Mouse (Mus musculus) adrenal gland, adult 2 months (tissue): Measurements from ENCODE around the gene Crabp1. TPM values are rescaled to one million over a fixed set of nuclear protein-coding genes. Genes with fewer than 3 reads are reported as not detected.

Source experiments
- DNase-seq: peaks from one replicate; pipeline ENCODE4 v3.0.0; 2021
- polyA plus RNA-seq: library from polyadenylated mRNA; depleted of rRNA; stranded (reverse); fragments of >200 nt; gene quantifications from 2 replicates; pipeline ENCODE4 v1.2.3, GENCODE M21; 2012; rRNA removed
- total RNA-seq, 2 experiments: library from RNA; stranded (reverse); gene quantifications; 2 replicates each; pipeline ENCODE4 v1.2.3; 2021

The Crabp1 gene
- total and polyA plus RNA-seq, 3 experiments: 9.1 to 19.9 (median 13.6) TPM

GRCm38 (mm10) chr9:54770140-54770780, 5.7 kb downstream of the Crabp1 start:
- DNase-seq: no peak

GRCm38 (mm10) chr9:54776451-54776982, 12.0 kb downstream of the Crabp1 start:
- no peak for DNase-seq

GRCm38 (mm10) chr9:54779280-54779679, 14.7 kb downstream of the Crabp1 start:
- no peak for DNase-seq

- DNase-seq: no peak
These were observed 18.0 kb downstream of the Crabp1 start for GRCm38 (mm10) chr9:54782504-54782903.

- DNase-seq: no peak
These were observed 19.5 kb downstream of the Crabp1 start for GRCm38 (mm10) chr9:54784003-54784402.

- no peak for DNase-seq
These were observed 20.7 kb downstream of the Crabp1 start for GRCm38 (mm10) chr9:54785215-54785614.

- no peak for DNase-seq
These were observed 21.5 kb downstream of the Crabp1 start for GRCm38 (mm10) chr9:54786083-54786482.

GRCm38 (mm10) chr9:54787760-54788159, 23.2 kb downstream of the Crabp1 start:
- DNase-seq: no peak

- DNase-seq: no peak
These were observed 25.7 kb downstream of the Crabp1 start for GRCm38 (mm10) chr9:54790271-54790670.

- no peak for DNase-seq
These were observed 37.0 kb downstream of the Crabp1 start for GRCm38 (mm10) chr9:54801460-54801961.

- DNase-seq: no peak
These were observed 38.5 kb downstream of the Crabp1 start for GRCm38 (mm10) chr9:54802749-54803679.

GRCm38 (mm10) chr9:54804351-54804750, 39.8 kb downstream of the Crabp1 start:
- DNase-seq: no peak

GRCm38 (mm10) chr9:54807761-54808160, 43.2 kb downstream of the Crabp1 start:
- DNase-seq: peak; percentile 12

- no peak for DNase-seq
These were observed 45.4 kb downstream of the Crabp1 start for GRCm38 (mm10) chr9:54809953-54810352.

- DNase-seq: no peak
These were observed 52.1 kb downstream of the Crabp1 start for GRCm38 (mm10) chr9:54816508-54817201.

GRCm38 (mm10) chr9:54821442-54822100, 57.0 kb downstream of the Crabp1 start:
- peak; percentile 48 for DNase-seq

Other genes with a start within 250 kb of the Crabp1 start
- not detected for gene Sh2d7, start 225.8 kb upstream of the Crabp1 start, total RNA-seq
- gene Sh2d7, start 225.8 kb upstream of the Crabp1 start, polyA plus RNA-seq: not detected in 2 replicates
- gene Cib2, start 204.5 kb upstream of the Crabp1 start, total RNA-seq: 100 to 1,000 TPM in 1 of 2 experiments, 10 to 100 TPM in 1; 47.9 to 131 TPM
- 15.1 and 31.7 TPM in 2 replicates for gene Cib2, start 204.5 kb upstream of the Crabp1 start, polyA plus RNA-seq
- gene Idh3a, start 178.4 kb upstream of the Crabp1 start, total RNA-seq: 100 to 1,000 TPM; 245 to 445 TPM
- 44.3 and 48.7 TPM in 2 replicates for gene Idh3a, start 178.4 kb upstream of the Crabp1 start, polyA plus RNA-seq
- 100 to 1,000 TPM; 144 to 285 TPM for gene Acsbg1, start 102.9 kb upstream of the Crabp1 start, total RNA-seq
- 126 and 247 TPM in 2 replicates for gene Acsbg1, start 102.9 kb upstream of the Crabp1 start, polyA plus RNA-seq
- gene Dnaja4, start 65.9 kb upstream of the Crabp1 start, total RNA-seq: 10 to 100 TPM; 22.1 to 27.4 TPM
- 7.2 and 8.6 TPM in 2 replicates for gene Dnaja4, start 65.9 kb upstream of the Crabp1 start, polyA plus RNA-seq
- gene Wdr61, start 30.2 kb upstream of the Crabp1 start, total RNA-seq: 10 to 100 TPM; 57.4 to 62.8 TPM
- 10.4 and 10.5 TPM in 2 replicates for gene Wdr61, start 30.2 kb upstream of the Crabp1 start, polyA plus RNA-seq
- 10 to 100 TPM; 40.9 to 41.5 TPM for gene Ireb2, start 99.0 kb downstream of the Crabp1 start, total RNA-seq
- 1.0 and 1.5 TPM in 2 replicates for gene Ireb2, start 99.0 kb downstream of the Crabp1 start, polyA plus RNA-seq
- 1 to 10 TPM; 1.5 to 2.5 TPM for gene Hykk, start 152.5 kb downstream of the Crabp1 start, total RNA-seq
- 0.50 and 0.61 TPM in 2 replicates for gene Hykk, start 152.5 kb downstream of the Crabp1 start, polyA plus RNA-seq
- gene Psma4, start 186.0 kb downstream of the Crabp1 start, total RNA-seq: 100 to 1,000 TPM; 167 to 183 TPM
- gene Psma4, start 186.0 kb downstream of the Crabp1 start, polyA plus RNA-seq: 12.8 and 15.1 TPM in 2 replicates
- not detected for gene AY074887, start 186.2 kb downstream of the Crabp1 start, total RNA-seq
- gene AY074887, start 186.2 kb downstream of the Crabp1 start, polyA plus RNA-seq: not detected in 2 replicates
- 1 to 10 TPM in 1 of 2 experiments, under 1 TPM in 1; 0.63 to 1.2 TPM for gene Chrna5, start 216.1 kb downstream of the Crabp1 start, total RNA-seq
- gene Chrna5, start 216.1 kb downstream of the Crabp1 start, polyA plus RNA-seq: 0.09 and 0.12 TPM in 2 replicates